Mouse (Mus musculus) embryonic fibroblast, embryonic 13.5 days (primary cell): ENCODE data around the gene Chn2.

Experiments
- CTCF ChIP-seq: IDR thresholded peaks from 2 replicates; pipeline ENCODE4 v1.5.1; 2011; ENCODE audit warnings: mild to moderate bottlenecking, control low read depth, low read length, moderate library complexity, borderline replicate concordance; ENCODE audit not compliant: insufficient read depth
- POLR2A ChIP-seq: IDR thresholded peaks from 2 replicates; pipeline ENCODE4 v1.6.1; 2011; ENCODE audit warnings: low read depth, mild to moderate bottlenecking, control low read depth, low read length, moderate library complexity

GRCm38 (mm10) chr6:54119461-54119860, 80.1 kb downstream of the Chn2 start:
- TF ChIP-seq CTCF (no peak), POLR2A (no peak)
